Mouse (Mus musculus) E14TG2a.4 (cell line): ENCODE data around the gene Prkce.

ENCODE experiments used
- CTCF ChIP-seq: conservative IDR thresholded peaks from 2 replicates; pipeline ENCODE4 v1.5.1; 2014; ENCODE audit warnings: low read length
- NANOG ChIP-seq: IDR thresholded peaks from 2 replicates; pipeline ENCODE4 v1.6.1; 2014; ENCODE audit warnings: borderline replicate concordance, low read length, mixed read lengths
- POU5F1 ChIP-seq: IDR thresholded peaks from 2 replicates; pipeline ENCODE4 v1.6.1; 2014; ENCODE audit warnings: low read length, borderline replicate concordance

DNA sequence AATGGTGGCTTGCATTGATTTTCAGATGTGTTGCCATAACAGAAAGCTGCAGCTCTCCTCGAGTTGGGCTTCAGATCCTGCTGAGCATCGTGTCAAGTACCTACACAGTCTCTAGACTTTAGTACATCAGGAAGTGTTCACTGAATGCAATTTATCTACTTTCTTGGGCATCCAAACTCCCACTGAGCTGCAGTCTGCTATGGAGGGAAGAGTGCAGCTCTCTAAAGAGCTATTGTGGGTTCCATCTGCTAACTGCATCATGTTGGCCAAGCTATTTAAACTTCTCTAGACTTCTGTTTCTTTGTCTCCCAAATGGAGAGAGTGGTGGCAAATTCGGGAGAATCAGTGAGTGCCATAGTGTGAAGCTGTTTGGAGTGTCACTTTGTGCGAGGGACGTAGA lies 349.0 kb downstream of the Prkce start:
- no peak for TF ChIP-seq CTCF
- no peak for TF ChIP-seq POU5F1
- TF ChIP-seq NANOG: no peak
